Mouse (Mus musculus) kidney, adult 2 months (tissue): ENCODE measurements around the gene Llgl2. TPM values are rescaled to one million over a fixed set of nuclear protein-coding genes. Genes with fewer than 3 reads are reported as not detected.

Experiments used
- DNase-seq: peaks from one replicate; pipeline ENCODE4 v3.0.0; 2021
- H3K27ac ChIP-seq: fragments of 200-500 bp; 2 replicates; pipeline ENCODE4 v1.5.1; 2012; ENCODE audit warnings: low read depth, low read length, control low read depth, inconsistent platforms; ENCODE audit not compliant: insufficient read depth
- H3K27me3 ChIP-seq: fragments of 200-500 bp; replicated peaks from 2 replicates; pipeline ENCODE4 v1.6.1; 2012; ENCODE audit warnings: mild to moderate bottlenecking, moderate library complexity, low read length, inconsistent platforms; ENCODE audit not compliant: control insufficient read depth, insufficient read depth
- H3K36me3 ChIP-seq: fragments of 200-500 bp; 2 replicates; pipeline ENCODE4 v1.6.1; 2012; ENCODE audit warnings: mild to moderate bottlenecking, moderate library complexity, low read length, inconsistent platforms; ENCODE audit not compliant: control insufficient read depth, insufficient read depth
- H3K4me1 ChIP-seq: fragments of 200-500 bp; 2 replicates; pipeline ENCODE4 v1.6.1; 2011; ENCODE audit warnings: low read length; ENCODE audit not compliant: control insufficient read depth, insufficient read depth
- H3K4me3 ChIP-seq: fragments of 200-500 bp; 2 replicates; pipeline ENCODE4 v1.5.1; 2011; ENCODE audit warnings: mild to moderate bottlenecking, low read depth, low read length, control low read depth; ENCODE audit not compliant: insufficient read depth
- CTCF ChIP-seq: fragments of 200-500 bp; conservative IDR thresholded peaks from 2 replicates; pipeline ENCODE4 v1.5.1; 2011; ENCODE audit warnings: low read depth, mild to moderate bottlenecking, control low read depth, low read length, moderate library complexity, mixed read lengths; ENCODE audit not compliant: insufficient read depth, insufficient read length
- POLR2A ChIP-seq: fragments of 200-500 bp; IDR thresholded peaks from one replicate; pipeline ENCODE4 v1.6.1; 2011; ENCODE audit warnings: low read depth, low read length, control low read depth
- WGBS: fragments of 180-500 bp; shearing (Covaris S2); methylation state at CpG from one replicate; pipeline ENCODE4 v1.1.7; 2018; 5-methylcytosine and 5-hydroxymethylcytosine counted together
- polyA plus RNA-seq: library from polyadenylated mRNA; depleted of rRNA; stranded (reverse); fragments of >200 nt; gene quantifications from 2 replicates; pipeline ENCODE4 v1.2.3, GENCODE M21; 2012

The Llgl2 gene
- polyA plus RNA-seq, 1 experiment: 153 TPM

- Histone ChIP-seq H3K4me3 (no peak overlapping the region), H3K27ac (no peak overlapping the region), H3K27me3 (no peaks in the 10 kb centered on the region), H3K36me3 (peaks cover 19% of the 10 kb centered on the region), H3K4me1 (no peaks in the 10 kb centered on the region)
- TF ChIP-seq POLR2A: no peak
- TF ChIP-seq CTCF: no peak
- DNase-seq: no peak
- 87% methylated on average over 18 of the region's 18 CpGs for WGBS
Observed at GRCm38 (mm10) chr11:115800981-115801380, 22.9 kb upstream of the Llgl2 start.

- Histone ChIP-seq H3K4me3 (no peak overlapping the region), H3K36me3 (peaks cover 15% of the 10 kb centered on the region), H3K27me3 (no peaks in the 10 kb centered on the region), H3K27ac (no peak overlapping the region), H3K4me1 (peaks cover 4% of the 10 kb centered on the region; the same call in 1 of the 2 replicates)
- 59% methylated on average over 24 of the region's 24 CpGs for WGBS
- TF ChIP-seq CTCF (no peak), POLR2A (no peak)
- DNase-seq: peak; percentile 46
Observed at GRCm38 (mm10) chr11:115803072-115803709, 20.7 kb upstream of the Llgl2 start.

GRCm38 (mm10) chr11:115805005-115805404 lies 18.8 kb upstream of the Llgl2 start:
- Histone ChIP-seq H3K27ac (no peak overlapping the region), H3K36me3 (peaks cover 16% of the 10 kb centered on the region), H3K4me1 (peaks cover 9% of the 10 kb centered on the region; the same call in 1 of the 2 replicates), H3K4me3 (no peak overlapping the region), H3K27me3 (no peaks in the 10 kb centered on the region)
- no peak for TF ChIP-seq POLR2A
- TF ChIP-seq CTCF: no peak
- no peak for DNase-seq
- 94% methylated on average over 7 of the region's 7 CpGs for WGBS

GRCm38 (mm10) chr11:115806154-115806553 lies 17.7 kb upstream of the Llgl2 start:
- Histone ChIP-seq H3K4me3 (no peak overlapping the region), H3K4me1 (peaks cover 19% of the 10 kb centered on the region; the same call in 1 of the 2 replicates), H3K36me3 (peaks cover 12% of the 10 kb centered on the region), H3K27ac (no peak overlapping the region), H3K27me3 (no peaks in the 10 kb centered on the region)
- TF ChIP-seq CTCF: no peak
- no peak for TF ChIP-seq POLR2A
- DNase-seq: peak; percentile 74
- 77% methylated on average over 10 of the region's 10 CpGs for WGBS

- TF ChIP-seq POLR2A (no peak), CTCF (no peak)
- no peak overlapping the region for H3K27ac ChIP-seq
- 88% methylated on average over 6 of the region's 6 CpGs for WGBS
- H3K36me3 ChIP-seq: peaks cover 8% of the 10 kb centered on the region; the same call in 1 of the 2 replicates
- H3K4me3 ChIP-seq: no peak overlapping the region
- no peaks in the 10 kb centered on the region for H3K27me3 ChIP-seq
- peaks cover 23% of the 10 kb centered on the region; the same call in 1 of the 2 replicates for H3K4me1 ChIP-seq
- no peak for DNase-seq
Observed at GRCm38 (mm10) chr11:115807306-115807705, 16.5 kb upstream of the Llgl2 start.

GRCm38 (mm10) chr11:115807971-115808370 lies 15.9 kb upstream of the Llgl2 start:
- DNase-seq: no peak
- Histone ChIP-seq H3K4me1 (peaks cover 26% of the 10 kb centered on the region; the same call in 1 of the 2 replicates), H3K36me3 (peaks cover 5% of the 10 kb centered on the region; the same call in 1 of the 2 replicates), H3K27ac (0 out of 2 replicates have a peak overlapping the region, but pooled peaks have one; percentile 33), H3K27me3 (no peaks in the 10 kb centered on the region), H3K4me3 (no peak overlapping the region)
- 67% methylated on average over 11 of the region's 11 CpGs for WGBS
- TF ChIP-seq CTCF: no peak
- no peak for TF ChIP-seq POLR2A

GRCm38 (mm10) chr11:115808696-115809310 lies 15.0 kb upstream of the Llgl2 start:
- H3K27me3 ChIP-seq: no peaks in the 10 kb centered on the region
- 33% methylated on average over 10 of the region's 10 CpGs for WGBS
- DNase-seq: peak; percentile 59
- peaks cover 26% of the 10 kb centered on the region; the same call in 1 of the 2 replicates for H3K4me1 ChIP-seq
- H3K36me3 ChIP-seq: peaks cover 5% of the 10 kb centered on the region; the same call in 1 of the 2 replicates
- H3K4me3 ChIP-seq: 0 out of 2 replicates have a peak overlapping the region, but pooled peaks have one; percentile 1
- H3K27ac ChIP-seq: peak overlapping the region; percentile 33
- TF ChIP-seq POLR2A (no peak), CTCF (no peak)
